Mouse (Mus musculus) layer of hippocampus, postnatal 14 days (tissue): ENCODE results near the gene Brinp2. TPM values are rescaled to one million over a fixed set of nuclear protein-coding genes. Genes with fewer than 3 reads are reported as not detected.

Experiments
- DNase-seq, 2 experiments: peaks; one replicate each; pipeline ENCODE4 v3.0.0; 2021 to 2022; ENCODE audit warnings: low spot score in 2 of 2, mixed read lengths in 1 of 2
- total RNA-seq, 2 experiments: library from RNA; stranded (reverse); gene quantifications; 2 replicates each; pipeline ENCODE4 v1.2.3; 2021

The Brinp2 gene
- total RNA-seq, 2 experiments from 2014 or later = 99.6 to 101 TPM

DNA sequence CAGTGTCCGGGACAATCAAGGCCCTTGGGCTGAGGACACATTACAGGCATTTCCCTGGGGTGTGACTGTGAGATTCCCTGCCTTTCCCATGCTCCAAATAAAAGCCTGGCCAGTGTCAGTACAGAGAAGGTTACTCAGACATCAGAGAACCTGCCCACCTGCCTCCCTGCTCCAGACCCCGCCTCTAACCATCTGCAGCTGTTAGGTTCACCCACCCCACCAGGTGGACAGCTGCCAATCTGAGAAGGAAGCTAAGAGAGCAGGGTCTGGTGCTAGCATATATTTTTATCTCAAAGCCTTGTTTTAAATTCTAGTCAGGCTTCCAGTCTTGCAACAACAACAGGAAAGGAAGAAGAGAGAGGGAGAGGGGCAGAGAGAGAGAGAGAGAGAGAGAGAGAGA lies 128.9 kb downstream of the Brinp2 start:
- DNase-seq = no peak

DNA sequence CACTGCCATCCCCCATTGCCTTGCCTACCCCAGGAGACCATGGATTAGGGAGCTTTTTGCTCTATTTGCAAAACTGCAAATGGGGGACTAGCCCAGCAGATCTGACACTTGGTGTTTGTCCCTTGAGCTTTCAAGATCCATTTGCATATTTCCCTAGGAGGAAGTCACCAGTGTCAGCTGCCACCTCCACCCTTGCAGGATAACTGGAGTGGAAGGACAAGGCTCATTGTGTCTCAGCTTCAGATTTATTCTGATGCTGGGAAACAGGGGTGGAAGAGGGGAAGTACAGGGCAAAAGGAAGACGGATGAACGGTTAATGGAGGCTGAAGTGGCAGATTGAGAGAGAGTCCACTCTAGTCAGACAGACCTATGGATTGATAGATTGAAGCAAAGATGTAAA lies 129.4 kb downstream of the Brinp2 start:
- no peak for DNase-seq

DNA sequence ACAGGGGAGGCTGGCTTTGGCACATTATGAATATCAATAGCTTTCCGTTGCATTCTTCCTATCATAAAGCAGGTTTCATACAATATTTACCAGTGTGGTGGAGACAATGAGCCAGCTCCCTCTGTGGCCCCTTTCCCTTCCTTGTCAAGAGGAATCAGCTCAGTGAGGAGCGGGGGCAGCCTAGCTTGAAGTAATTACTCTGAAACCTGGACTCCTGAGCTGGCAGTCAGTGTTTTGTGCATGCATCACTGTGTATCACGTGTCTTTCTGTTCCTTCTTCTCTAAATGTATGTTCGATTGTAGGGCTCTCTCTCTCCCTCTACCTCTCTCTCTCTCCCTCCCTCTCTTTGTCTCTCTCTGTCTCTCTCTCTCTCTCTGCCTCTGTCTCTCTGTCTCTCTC lies 135.1 kb downstream of the Brinp2 start:
- DNase-seq = no peak

- no peak for DNase-seq
These were observed 136.0 kb downstream of the Brinp2 start for GRCm38 (mm10) chr1:158220148-158220547.

DNA sequence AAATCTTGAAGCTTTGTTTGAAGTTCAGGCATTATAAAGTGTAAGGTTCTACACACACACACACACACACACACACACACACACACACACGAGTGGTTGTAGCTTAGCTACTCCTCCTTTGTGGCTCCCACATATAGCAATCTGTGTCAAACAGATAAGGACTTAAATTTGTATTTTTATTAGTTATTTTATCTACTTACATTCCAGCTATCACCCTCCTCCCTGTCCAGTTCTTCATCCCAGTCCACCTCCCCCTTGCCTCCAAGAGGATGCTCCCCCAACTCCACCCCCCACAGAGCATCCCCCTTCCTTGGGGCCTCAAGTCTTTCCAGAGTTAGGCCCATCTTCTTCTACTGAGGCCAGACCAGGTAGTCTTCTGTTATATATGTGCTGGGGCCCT lies 137.4 kb downstream of the Brinp2 start:
- DNase-seq = no peak

GRCm38 (mm10) chr1:158218294-158218693 lies 137.8 kb downstream of the Brinp2 start:
- no peak for DNase-seq

- DNase-seq = no peak
These were observed 140.5 kb downstream of the Brinp2 start for GRCm38 (mm10) chr1:158215581-158215980.

- DNase-seq = peak in 1 of 2 experiments; percentile 25
These were observed 141.4 kb downstream of the Brinp2 start for GRCm38 (mm10) chr1:158214743-158215142.

DNA sequence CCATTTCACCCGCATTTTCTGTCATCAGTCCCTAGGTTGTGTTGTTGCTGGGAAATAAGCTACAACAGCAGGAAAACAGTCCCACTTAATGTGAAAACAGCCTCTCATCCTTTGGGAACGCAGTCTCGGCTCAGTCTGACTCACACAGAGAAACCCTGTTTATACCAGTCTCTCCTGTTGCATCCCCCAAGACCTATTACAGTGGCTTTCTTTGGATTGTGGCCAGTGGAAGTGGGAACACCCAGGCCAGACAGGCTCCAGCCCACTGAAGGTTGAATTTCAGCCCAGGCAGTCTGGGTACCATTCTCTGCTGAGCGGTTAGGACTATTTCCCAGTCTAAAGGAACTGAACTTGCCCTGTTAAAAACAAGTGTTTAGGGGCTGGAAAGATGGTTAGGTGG lies 142.4 kb downstream of the Brinp2 start:
- DNase-seq = no peak

- no peak for DNase-seq
These were observed 148.5 kb downstream of the Brinp2 start for GRCm38 (mm10) chr1:158207620-158208019.

GRCm38 (mm10) chr1:158202932-158203331 lies 153.2 kb downstream of the Brinp2 start:
- DNase-seq = no peak

Other genes with a start within 250 kb of the Brinp2 start
- gene Astn1, start 5.9 kb upstream of the Brinp2 start, total RNA-seq = 100 to 1,000 TPM; 182 to 189 TPM